Mouse (Mus musculus): ENCODE data around the gene Slc39a7. TPM values are rescaled to one million over a fixed set of nuclear protein-coding genes. Genes with fewer than 3 reads are reported as not detected.

The Slc39a7 gene
- polyA plus RNA-seq, 1 experiment: 84.6 TPM

GRCm38 (mm10) chr17:34028501-34029149 lies 2.9 kb downstream of the Slc39a7 start:
- no peak overlapping the region for H3K27ac ChIP-seq (ENCODE audit: control insufficient read depth, insufficient read depth, low read depth, low read length, poor library complexity)
- 88% methylated on average over 17 of the region's 17 CpGs for WGBS
- no peak for TF ChIP-seq POLR2A (IDR thresholded peaks at IDR 0.05; ENCODE audit: borderline replicate concordance, control insufficient read depth, low read depth, low read length)
- no peak for TF ChIP-seq CTCF (IDR thresholded peaks at IDR 0.05; ENCODE audit: control insufficient read depth, insufficient read depth, low read length)
- H3K4me3 ChIP-seq (replicated peaks; ENCODE audit: control insufficient read depth, low read depth, low read length): no peak overlapping the region
- H3K4me1 ChIP-seq (ENCODE audit: control insufficient read depth, insufficient read depth, low read length): peaks cover 18% of the 10 kb centered on the region

GRCm38 (mm10) chr17:34027656-34028223 lies 3.7 kb downstream of the Slc39a7 start, which contains the start of gene H2-Ke6:
Gene H2-Ke6 (minus strand): TSS chr17:34028060.
- Histone ChIP-seq H3K4me1 (ENCODE audit: control insufficient read depth, insufficient read depth, low read length) (peaks cover 16% of the 10 kb centered on the region), H3K27ac (ENCODE audit: control insufficient read depth, insufficient read depth, low read depth, low read length, poor library complexity) (peak within 1 kb of the TSS; percentile 96), H3K4me3 (replicated peaks; ENCODE audit: control insufficient read depth, low read depth, low read length) (peak within 1 kb of the TSS; percentile 96)
- TF ChIP-seq POLR2A (IDR thresholded peaks at IDR 0.05; ENCODE audit: borderline replicate concordance, control insufficient read depth, low read depth, low read length) (peak; percentile 83; the same call in 1 of the 2 replicates), CTCF (IDR thresholded peaks at IDR 0.05; ENCODE audit: control insufficient read depth, insufficient read depth, low read length) (no peak)
- under 1% methylated on average over 49 of the region's 49 CpGs for WGBS

GRCm38 (mm10) chr17:34026917-34027655 lies 4.4 kb downstream of the Slc39a7 start:
- H3K27ac ChIP-seq (ENCODE audit: control insufficient read depth, insufficient read depth, low read depth, low read length, poor library complexity): peak overlapping the region; percentile 96
- TF ChIP-seq CTCF (IDR thresholded peaks at IDR 0.05; ENCODE audit: control insufficient read depth, insufficient read depth, low read length) (no peak), POLR2A (IDR thresholded peaks at IDR 0.05; ENCODE audit: borderline replicate concordance, control insufficient read depth, low read depth, low read length) (0 out of 2 replicates have a peak, but pooled peaks have one; percentile 28)
- peak overlapping the region; percentile 96 for H3K4me3 ChIP-seq (replicated peaks; ENCODE audit: control insufficient read depth, low read depth, low read length)
- WGBS: 9% methylated on average over 36 of the region's 36 CpGs
- H3K4me1 ChIP-seq (ENCODE audit: control insufficient read depth, insufficient read depth, low read length): peaks cover 16% of the 10 kb centered on the region

- peaks cover 16% of the 10 kb centered on the region for H3K4me1 ChIP-seq (ENCODE audit: control insufficient read depth, insufficient read depth, low read length)
- no peak overlapping the region for H3K4me3 ChIP-seq (replicated peaks; ENCODE audit: control insufficient read depth, low read depth, low read length)
- 48% methylated on average over 2 of the region's 2 CpGs for WGBS
Observed at GRCm38 (mm10) chr17:34026221-34026620, 5.3 kb downstream of the Slc39a7 start.

GRCm38 (mm10) chr17:34025756-34026151 lies 5.7 kb downstream of the Slc39a7 start:
- Histone ChIP-seq H3K4me3 (replicated peaks; ENCODE audit: control insufficient read depth, low read depth, low read length) (no peak overlapping the region), H3K27ac (ENCODE audit: control insufficient read depth, insufficient read depth, low read depth, low read length, poor library complexity) (0 out of 2 replicates have a peak overlapping the region, but pooled peaks have one; percentile 17), H3K4me1 (ENCODE audit: control insufficient read depth, insufficient read depth, low read length) (peaks cover 15% of the 10 kb centered on the region)
- 78% methylated on average over 7 of the region's 7 CpGs for WGBS
- TF ChIP-seq CTCF (IDR thresholded peaks at IDR 0.05; ENCODE audit: control insufficient read depth, insufficient read depth, low read length) (no peak), POLR2A (IDR thresholded peaks at IDR 0.05; ENCODE audit: borderline replicate concordance, control insufficient read depth, low read depth, low read length) (no peak)

More at GRCm38 (mm10) chr17:34026221-34026620, 5.3 kb downstream of the Slc39a7 start:
- 0 out of 2 replicates have a peak overlapping the region, but pooled peaks have one; percentile 17 for H3K27ac ChIP-seq (ENCODE audit: control insufficient read depth, insufficient read depth, low read depth, low read length, poor library complexity)
- TF ChIP-seq CTCF (IDR thresholded peaks at IDR 0.05; ENCODE audit: control insufficient read depth, insufficient read depth, low read length): no peak
- TF ChIP-seq POLR2A (IDR thresholded peaks at IDR 0.05; ENCODE audit: borderline replicate concordance, control insufficient read depth, low read depth, low read length): no peak

GRCm38 (mm10) chr17:34024861-34025755 lies 6.4 kb downstream of the Slc39a7 start:
- Histone ChIP-seq H3K27ac (ENCODE audit: control insufficient read depth, insufficient read depth, low read depth, low read length, poor library complexity) (peak overlapping the region; percentile 72), H3K4me1 (ENCODE audit: control insufficient read depth, insufficient read depth, low read length) (peaks cover 10% of the 10 kb centered on the region), H3K4me3 (replicated peaks; ENCODE audit: control insufficient read depth, low read depth, low read length) (peak overlapping the region; percentile 84)
- TF ChIP-seq CTCF (IDR thresholded peaks at IDR 0.05; ENCODE audit: control insufficient read depth, insufficient read depth, low read length) (no peak), POLR2A (IDR thresholded peaks at IDR 0.05; ENCODE audit: borderline replicate concordance, control insufficient read depth, low read depth, low read length) (no peak)
- WGBS: 3% methylated on average over 57 of the region's 57 CpGs

- Histone ChIP-seq H3K4me1 (ENCODE audit: control insufficient read depth, insufficient read depth, low read length) (peaks cover 7% of the 10 kb centered on the region), H3K4me3 (replicated peaks; ENCODE audit: control insufficient read depth, low read depth, low read length) (peak within 1 kb of the TSS; percentile 84), H3K27ac (ENCODE audit: control insufficient read depth, insufficient read depth, low read depth, low read length, poor library complexity) (peak within 1 kb of the TSS; percentile 72)
- under 1% methylated on average over 52 of the region's 58 CpGs for WGBS
- TF ChIP-seq CTCF (IDR thresholded peaks at IDR 0.05; ENCODE audit: control insufficient read depth, insufficient read depth, low read length): no peak
- peak; percentile 86 for TF ChIP-seq POLR2A (IDR thresholded peaks at IDR 0.05; ENCODE audit: borderline replicate concordance, control insufficient read depth, low read depth, low read length)
Observed at GRCm38 (mm10) chr17:34024317-34024821, 7.1 kb downstream of the Slc39a7 start, which contains the start of gene Ring1. Gene Ring1 (minus strand): TSS chr17:34024680.
